Mouse (Mus musculus) gastrocnemius, postnatal 4 days (tissue): ENCODE measurements around the gene Rab3gap2. TPM values are rescaled to one million over a fixed set of nuclear protein-coding genes. Genes with fewer than 3 reads are reported as not detected.

ENCODE experiments used
- DNase-seq, 2 experiments: peaks; one replicate each; pipeline ENCODE4 v3.0.0; 2021 to 2022; ENCODE audit warnings: low spot score in 2 of 2, mixed read lengths in 2 of 2
- microRNA-seq: library from miRNA; unstranded; fragments of <30 nt; microRNA quantifications from one replicate; pipeline ENCODE4 v1.2.0, GENCODE M21; 2021
- total RNA-seq, 2 experiments: library from RNA; stranded (reverse); gene quantifications; 2 replicates each; pipeline ENCODE4 v1.2.3; 2021

The Rab3gap2 gene
- total RNA-seq, 2 experiments from 2014 or later: 29.3 to 30.3 TPM

DNA sequence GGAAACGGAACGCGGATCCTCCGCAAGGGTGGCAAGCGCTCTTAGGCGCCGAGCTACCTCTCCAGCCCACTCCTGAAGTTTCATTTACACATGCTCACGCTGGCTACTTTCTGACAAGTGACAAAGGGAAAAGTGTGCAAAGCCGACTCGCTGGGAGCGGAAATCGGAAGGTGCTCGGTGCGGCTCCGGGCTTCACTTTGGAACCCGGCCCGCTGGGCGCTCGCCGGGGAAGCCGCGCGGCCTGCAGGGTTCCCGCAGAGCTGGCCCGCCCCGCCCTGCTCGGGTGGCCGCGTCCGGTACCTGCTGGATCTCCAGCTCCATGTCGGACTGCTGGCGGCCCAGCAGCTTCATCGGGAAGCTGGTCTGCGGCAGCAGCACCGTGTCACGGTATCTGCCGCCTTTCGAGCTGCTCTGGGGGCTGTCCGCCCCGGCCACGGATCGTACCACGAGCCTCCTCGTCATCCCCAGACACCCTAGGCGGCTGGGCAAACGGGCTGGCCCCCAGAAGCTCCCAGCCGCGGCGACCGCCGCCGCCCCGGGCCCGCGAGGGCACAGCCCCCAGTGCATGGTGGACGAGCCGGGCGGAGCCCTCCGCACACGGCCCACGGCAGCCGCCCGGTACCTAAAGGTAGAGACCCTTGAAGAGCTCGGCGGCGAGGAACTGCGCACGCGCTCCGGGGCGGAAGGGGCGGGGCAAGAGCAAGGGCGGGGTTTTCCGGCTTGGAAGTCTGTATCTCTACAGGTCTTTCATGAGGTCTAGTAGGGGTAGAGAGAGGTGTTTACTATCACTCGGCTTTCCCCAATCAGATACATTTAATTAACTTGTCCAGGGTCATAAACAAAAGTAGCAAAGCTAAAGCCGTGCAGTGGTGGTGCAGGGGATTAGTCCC is 125.0 kb downstream of the Rab3gap2 start, which contains the start of gene Iars2:
Gene Iars2, minus strand, starts transcription at position 676 of the 890 bp plus-strand sequence.
- DNase-seq: peak; percentile 84 to 91

DNA sequence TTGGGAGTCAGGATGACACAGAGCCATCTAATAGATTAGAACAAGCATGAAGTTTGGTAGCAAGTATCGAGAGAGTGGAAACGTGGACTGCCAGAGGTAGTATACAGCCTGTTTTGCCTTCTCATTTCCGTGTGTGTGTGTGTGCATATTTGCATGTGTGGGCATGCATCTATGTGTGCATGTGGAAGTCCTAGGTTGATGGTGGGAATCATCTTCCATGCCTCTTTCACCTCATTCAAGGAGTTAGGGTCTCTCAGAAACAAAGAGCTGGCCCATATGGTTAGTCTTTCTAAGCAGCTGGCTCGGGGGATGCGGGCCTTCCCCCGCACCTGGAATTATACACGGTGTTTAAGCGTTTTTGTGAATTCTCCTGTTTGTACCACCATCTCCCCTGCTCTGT is 125.9 kb downstream of the Rab3gap2 start:
- no peak for DNase-seq

DNA sequence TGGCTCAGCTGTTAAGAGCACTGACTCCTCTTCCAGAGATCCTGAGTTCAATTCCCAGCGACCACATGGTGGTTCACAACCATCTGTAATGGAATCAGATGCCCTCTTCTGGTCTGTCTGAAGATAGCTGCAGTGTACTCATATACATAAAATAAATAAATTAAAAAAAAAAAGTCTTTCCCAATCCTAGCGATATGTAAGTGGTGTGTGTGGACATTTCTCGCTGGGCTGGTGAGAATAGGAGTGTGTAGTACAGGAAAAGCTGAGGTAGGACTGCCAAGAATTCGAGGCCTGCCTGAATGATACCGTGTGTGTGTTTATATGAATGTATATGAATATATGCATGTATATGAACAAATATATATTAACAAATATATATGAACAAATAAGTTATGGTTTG is 127.4 kb downstream of the Rab3gap2 start:
- DNase-seq: no peak

DNA sequence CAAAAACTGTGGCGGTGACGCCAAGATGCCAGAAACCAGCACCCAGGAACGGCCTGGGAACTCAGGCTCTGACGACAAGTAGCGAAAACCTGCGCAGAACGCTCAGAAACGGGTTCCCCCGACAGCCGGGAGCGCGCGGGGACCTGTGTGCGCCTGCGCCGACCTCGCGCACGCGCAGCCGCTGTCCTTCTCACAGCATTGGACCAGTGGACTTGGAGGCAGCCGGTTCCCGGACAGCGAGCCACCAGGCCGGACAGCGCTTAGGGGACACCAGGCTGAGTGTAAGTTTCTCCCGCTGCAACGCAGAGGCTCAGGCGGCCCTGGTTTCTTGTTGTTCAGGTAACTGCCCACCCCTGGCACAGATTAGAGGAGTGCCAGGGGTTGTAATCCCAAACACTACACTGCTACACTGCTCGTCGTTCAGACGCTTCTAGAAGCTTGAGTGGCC is 128.1 kb downstream of the Rab3gap2 start, which contains the start of gene Bpnt1:
Gene Bpnt1, plus strand, starts transcription at position 167 of the 448 bp plus-strand sequence.
- DNase-seq: peak; percentile 72 to 87

DNA sequence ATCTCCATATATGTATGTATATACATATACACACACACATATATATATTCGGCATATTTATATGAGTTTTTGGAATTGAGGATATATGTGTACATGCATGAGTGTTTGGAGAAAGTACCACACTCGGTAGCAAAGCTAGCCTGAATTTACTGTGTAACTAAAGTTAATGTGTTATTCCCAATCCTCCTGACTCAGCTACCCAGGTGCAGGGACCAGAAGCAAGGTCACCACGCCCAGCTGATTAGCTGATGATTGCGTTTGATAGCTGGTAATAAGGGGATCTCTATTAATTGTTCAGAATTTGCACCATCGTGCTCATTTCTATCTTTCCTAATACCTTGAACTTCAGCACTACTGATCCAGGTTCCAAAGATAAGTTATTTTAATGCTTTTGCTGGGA is 129.7 kb downstream of the Rab3gap2 start:
- no peak for DNase-seq

DNA sequence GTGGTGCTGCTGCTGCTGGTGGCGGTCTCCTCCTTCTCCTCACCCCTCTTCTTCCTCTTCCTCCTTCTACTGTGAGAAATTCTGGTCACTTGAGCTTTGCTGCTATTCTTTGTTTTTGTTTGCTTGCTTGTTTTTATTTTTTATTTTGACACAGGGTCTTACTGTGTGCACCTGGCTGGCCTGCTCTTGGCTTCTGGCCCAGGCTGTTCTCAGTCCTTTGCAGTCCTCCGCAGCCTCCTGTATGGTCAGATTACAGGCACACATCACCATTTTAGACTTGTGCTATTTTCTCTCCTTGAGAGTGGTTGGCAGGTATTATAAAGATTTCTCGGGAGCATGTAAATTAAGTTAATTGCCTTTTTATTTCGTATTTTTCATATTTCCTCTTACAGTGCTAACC is 130.2 kb downstream of the Rab3gap2 start:
- no peak for DNase-seq

DNA sequence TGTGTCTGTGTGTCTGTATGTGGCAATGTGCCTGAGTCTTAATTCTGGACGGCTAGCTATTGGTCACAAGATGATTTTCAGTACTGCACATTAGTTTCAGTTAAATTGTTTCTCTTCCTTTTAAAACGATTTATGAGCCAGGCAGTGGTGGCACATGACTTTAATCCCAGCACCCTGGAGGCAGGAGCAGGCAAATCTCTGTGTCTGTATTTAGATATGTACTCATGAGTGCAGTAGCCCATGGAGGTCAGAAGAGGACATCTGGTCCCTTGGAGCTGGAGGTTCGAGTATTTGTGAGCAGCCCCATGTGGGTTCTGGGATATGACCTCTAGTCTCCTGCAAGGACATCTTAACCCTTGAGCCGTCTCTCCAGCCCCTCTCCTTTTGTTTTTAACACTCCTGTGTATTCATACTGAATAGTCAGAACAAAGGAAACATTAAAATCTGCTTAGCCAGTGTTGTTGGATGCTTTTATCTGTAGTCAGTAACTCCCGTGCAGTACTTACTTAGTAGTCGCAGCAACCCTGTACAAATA is 131.4 kb downstream of the Rab3gap2 start:
- no peak for DNase-seq

Small RNA genes within 50 kb of the gene (microRNA-seq; reads per million reads assigned to microRNA genes)
- gene Mir194-1 (not detected), gene Mir215 (1.1 reads per million), gene Mir664 (9.7 reads per million, percentile 26 among the genes with 10 or more reads in this experiment)

Other genes starting within 250 kb of the Rab3gap2 start
- 10 to 100 TPM; 12.9 to 13.6 TPM for gene Mark1, start 204.5 kb upstream of the Rab3gap2 start, total RNA-seq
- 10 to 100 TPM; 49.3 to 52.6 TPM for gene Iars2, start 125.3 kb downstream of the Rab3gap2 start, total RNA-seq
- 10 to 100 TPM; 20.9 to 25.6 TPM for gene Bpnt1, start 128.0 kb downstream of the Rab3gap2 start, total RNA-seq
- 100 to 1,000 TPM; 104 to 109 TPM for gene Eprs, start 158.9 kb downstream of the Rab3gap2 start, total RNA-seq